Mouse (Mus musculus) MEL (cell line): Measurements from ENCODE around the gene Cntnap2. TPM values are rescaled to one million over a fixed set of nuclear protein-coding genes. Genes with fewer than 3 reads are reported as not detected.

Source experiments
- DNase-seq: peaks from one replicate; pipeline ENCODE4 v3.0.0; 2011; ENCODE audit warnings: low read depth, low spot score
- H3K27ac ChIP-seq: 2 replicates; pipeline ENCODE4 v1.5.1; 2012; ENCODE audit warnings: low read depth, mild to moderate bottlenecking, control low read depth, low read length, moderate library complexity; ENCODE audit not compliant: control insufficient read depth
- H3K27me3 ChIP-seq, 2 experiments: fragments of 150-350 bp in 1 of 2; sonication (generic) in 1 of 2; 2 replicates each; pipeline ENCODE4 v1.6.1; 2012; ENCODE audit warnings: low read length in 2 of 2, mild to moderate bottlenecking in 2 of 2, improper control_type of control experiment in 1 of 2, moderate library complexity in 1 of 2; ENCODE audit not compliant: insufficient read depth in 2 of 2, control insufficient read depth in 1 of 2
- H3K36me3 ChIP-seq, 2 experiments: 2 replicates each; pipeline ENCODE4 v1.6.1; 2012 to 2014; ENCODE audit warnings: low read length in 2 of 2, improper control_type of control experiment in 1 of 2, inconsistent platforms in 1 of 2, mild to moderate bottlenecking in 1 of 2; ENCODE audit not compliant: insufficient read depth in 2 of 2, control insufficient read depth in 1 of 2
- H3K4me1 ChIP-seq, 2 experiments: fragments of 150-350 bp in 1 of 2; sonication (generic) in 1 of 2; 2 replicates each; pipeline ENCODE4 v1.6.1; 2012; ENCODE audit warnings: low read length in 2 of 2, improper control_type of control experiment in 1 of 2, mild to moderate bottlenecking in 1 of 2; ENCODE audit not compliant: insufficient read depth in 2 of 2, control insufficient read depth in 1 of 2
- H3K4me3 ChIP-seq, 2 experiments: fragments of 150-350 bp in 1 of 2; sonication (generic) in 1 of 2; 2 replicates each; pipeline ENCODE4 v1.5.1; 2012; ENCODE audit warnings: low read depth in 2 of 2, low read length in 2 of 2, mild to moderate bottlenecking in 2 of 2, moderate library complexity in 2 of 2, control low read depth in 1 of 2, improper control_type of control experiment in 1 of 2; ENCODE audit not compliant: control insufficient read depth in 1 of 2, insufficient read depth in 1 of 2
- H3K79me2 ChIP-seq: 2 replicates; pipeline ENCODE4 v1.6.1; 2012; ENCODE audit warnings: mild to moderate bottlenecking, low read length, moderate library complexity; ENCODE audit not compliant: control insufficient read depth, poor library complexity, insufficient read depth
- H3K9ac ChIP-seq: 2 replicates; pipeline ENCODE4 v1.6.1; 2012; ENCODE audit warnings: low read depth, mild to moderate bottlenecking, control low read depth, low read length, moderate library complexity; ENCODE audit not compliant: control insufficient read depth, poor library complexity, severe bottlenecking
- H3K9me3 ChIP-seq: fragments of 150-350 bp; sonication (generic); replicated peaks from 2 replicates; pipeline ENCODE4 v1.6.1; 2012; ENCODE audit warnings: mild to moderate bottlenecking, low read length, improper control_type of control experiment, moderate library complexity; ENCODE audit not compliant: insufficient read depth
- CHD2 ChIP-seq: IDR thresholded peaks from 2 replicates; pipeline ENCODE4 v1.6.1; 2011; ENCODE audit warnings: low read length, improper control_type of control experiment
- CTCF ChIP-seq, 3 experiments: IDR thresholded peaks in 2 of 3; conservative IDR thresholded peaks in 1 of 3; 2 replicates each; pipeline ENCODE4 v1.5.1; 2011 to 2012; ENCODE audit warnings: low read length in 3 of 3, low read depth in 2 of 3, mild to moderate bottlenecking in 2 of 3, improper control_type of control experiment in 1 of 3, inconsistent platforms in 1 of 3, mixed read lengths in 1 of 3, moderate library complexity in 1 of 3; ENCODE audit not compliant: control insufficient read depth in 1 of 3, insufficient read depth in 1 of 3, poor library complexity in 1 of 3, severe bottlenecking in 1 of 3
- E2F4 ChIP-seq: IDR thresholded peaks from 2 replicates; pipeline ENCODE4 v1.6.1; 2011; ENCODE audit warnings: low read depth, low read length, improper control_type of control experiment, borderline replicate concordance
- ETS1 ChIP-seq: IDR thresholded peaks from 2 replicates; pipeline ENCODE4 v1.6.1; 2012; ENCODE audit warnings: low read depth, mild to moderate bottlenecking, inconsistent platforms, low read length, improper control_type of control experiment, moderate library complexity
- JUND ChIP-seq: IDR thresholded peaks from 2 replicates; pipeline ENCODE4 v1.6.1; 2011; ENCODE audit warnings: low read depth, mild to moderate bottlenecking, improper control_type of control experiment, low read length
- KAT2A ChIP-seq: conservative IDR thresholded peaks from 2 replicates; pipeline ENCODE4 v1.6.1; 2012; ENCODE audit warnings: low read depth, low read length, improper control_type of control experiment, inconsistent platforms
- MAFK ChIP-seq: IDR thresholded peaks from 2 replicates; pipeline ENCODE4 v1.6.1; 2011; ENCODE audit warnings: low read depth, mild to moderate bottlenecking, low read length, improper control_type of control experiment, borderline replicate concordance
- MAX ChIP-seq: IDR thresholded peaks from 2 replicates; pipeline ENCODE4 v1.6.1; 2011; ENCODE audit warnings: low read length, improper control_type of control experiment
- MXI1 ChIP-seq: IDR thresholded peaks from 2 replicates; pipeline ENCODE4 v1.6.1; 2011; ENCODE audit warnings: mild to moderate bottlenecking, low read depth, low read length, improper control_type of control experiment
- MYB ChIP-seq: IDR thresholded peaks from 2 replicates; pipeline ENCODE4 v1.6.1; 2011; ENCODE audit warnings: mild to moderate bottlenecking, low read depth, low read length, improper control_type of control experiment
- MYC ChIP-seq: IDR thresholded peaks from 2 replicates; pipeline ENCODE4 v1.6.1; 2011; ENCODE audit warnings: low read depth, mild to moderate bottlenecking, low read length, improper control_type of control experiment, moderate library complexity
- NELFE ChIP-seq: IDR thresholded peaks from 2 replicates; pipeline ENCODE4 v1.6.1; 2011; ENCODE audit warnings: low read depth, low read length, improper control_type of control experiment
- POLR2AphosphoS2 ChIP-seq: IDR thresholded peaks from 2 replicates; pipeline ENCODE4 v1.6.1; 2011; ENCODE audit warnings: low read length, improper control_type of control experiment
- SIN3A ChIP-seq: IDR thresholded peaks from 2 replicates; pipeline ENCODE4 v1.6.1; 2012; ENCODE audit warnings: low read length, improper control_type of control experiment, inconsistent platforms
- USF1 ChIP-seq: IDR thresholded peaks from 2 replicates; pipeline ENCODE4 v1.6.1; 2014; ENCODE audit warnings: low read depth, mild to moderate bottlenecking, inconsistent platforms, low read length, improper control_type of control experiment, moderate library complexity
- USF2 ChIP-seq, 2 experiments: IDR thresholded peaks; 2 replicates each; pipeline ENCODE4 v1.6.1; 2011 to 2012; ENCODE audit warnings: improper control_type of control experiment in 2 of 2, low read length in 2 of 2, borderline replicate concordance in 1 of 2, inconsistent platforms in 1 of 2, low read depth in 1 of 2, mild to moderate bottlenecking in 1 of 2; ENCODE audit not compliant: insufficient read depth in 1 of 2
- ZC3H11A ChIP-seq: IDR thresholded peaks from 2 replicates; pipeline ENCODE4 v1.6.1; 2012; ENCODE audit warnings: low read depth, mild to moderate bottlenecking, inconsistent platforms, low read length, improper control_type of control experiment
- ZKSCAN1 ChIP-seq: IDR thresholded peaks from 2 replicates; pipeline ENCODE4 v1.6.1; 2012; ENCODE audit warnings: low read depth, mild to moderate bottlenecking, inconsistent platforms, low read length, improper control_type of control experiment, moderate library complexity
- ZMIZ1 ChIP-seq: IDR thresholded peaks from 2 replicates; pipeline ENCODE4 v1.6.1; 2012; ENCODE audit warnings: low read depth, mild to moderate bottlenecking, inconsistent platforms, low read length, improper control_type of control experiment, moderate library complexity
- polyA plus RNA-seq, 2 experiments: library from polyadenylated mRNA; stranded (reverse) in 1 of 2; unstranded in 1 of 2; fragments of >175 nt in 1 of 2; fragments of >200 nt in 1 of 2; gene quantifications; 2 replicates each; pipeline versions ENCODE4 v1.2.1 to v1.2.4; 2012; ENCODE audit warnings: low replicate concordance in 2 of 2, low read depth in 1 of 2; ENCODE audit not compliant: insufficient read length in 2 of 2, insufficient read depth in 1 of 2, missing spikeins in 1 of 2
- total RNA-seq: library from RNA; depleted of rRNA; stranded (reverse); fragments of 300-350 nt; gene quantifications from 2 replicates; pipeline ENCODE4 v1.2.3, GENCODE M21; 2012

The Cntnap2 gene
- total and polyA plus RNA-seq, 3 experiments: 0.01 TPM; not detected in 2

GRCm38 (mm10) chr6:45039454-45039853 lies 19.7 kb upstream of the Cntnap2 start:
- Histone ChIP-seq H3K9me3 (no peaks in the 10 kb centered on the region), H3K4me1 (no peaks in the 10 kb centered on the region), H3K27ac (no peak overlapping the region), H3K36me3 (no peaks in the 10 kb centered on the region), H3K27me3 (no peaks in the 10 kb centered on the region), H3K4me3 (no peak overlapping the region), H3K9ac (no peak overlapping the region), H3K79me2 (no peaks in the 10 kb centered on the region)
- no peak for DNase-seq
- no peak for TF ChIP-seq CHD2
- TF ChIP-seq MAX: no peak
- TF ChIP-seq MYC: no peak
- TF ChIP-seq ZC3H11A: no peak
- TF ChIP-seq POLR2AphosphoS2: no peak
- TF ChIP-seq USF2 (IDR thresholded peaks at IDR 0.05; ENCODE audit: borderline replicate concordance in 1 of 2, insufficient read depth in 1 of 2, low read depth in 1 of 2, low read length in 2 of 2): no peak
- TF ChIP-seq SIN3A: no peak
- no peak for TF ChIP-seq JUND
- no peak for TF ChIP-seq ZMIZ1
- TF ChIP-seq USF1: no peak
- no peak for TF ChIP-seq CTCF (IDR thresholded peaks at IDR 0.05 in 2 of 3, conservative IDR thresholded peaks at IDR 0.05 in 1 of 3; ENCODE audit: control insufficient read depth in 1 of 3, insufficient read depth in 1 of 3, low read depth in 2 of 3, low read length in 3 of 3, poor library complexity in 1 of 3, severe bottlenecking in 1 of 3)
- TF ChIP-seq MXI1: no peak
- TF ChIP-seq KAT2A: no peak
- TF ChIP-seq ETS1: no peak
- no peak for TF ChIP-seq MYB

DNA sequence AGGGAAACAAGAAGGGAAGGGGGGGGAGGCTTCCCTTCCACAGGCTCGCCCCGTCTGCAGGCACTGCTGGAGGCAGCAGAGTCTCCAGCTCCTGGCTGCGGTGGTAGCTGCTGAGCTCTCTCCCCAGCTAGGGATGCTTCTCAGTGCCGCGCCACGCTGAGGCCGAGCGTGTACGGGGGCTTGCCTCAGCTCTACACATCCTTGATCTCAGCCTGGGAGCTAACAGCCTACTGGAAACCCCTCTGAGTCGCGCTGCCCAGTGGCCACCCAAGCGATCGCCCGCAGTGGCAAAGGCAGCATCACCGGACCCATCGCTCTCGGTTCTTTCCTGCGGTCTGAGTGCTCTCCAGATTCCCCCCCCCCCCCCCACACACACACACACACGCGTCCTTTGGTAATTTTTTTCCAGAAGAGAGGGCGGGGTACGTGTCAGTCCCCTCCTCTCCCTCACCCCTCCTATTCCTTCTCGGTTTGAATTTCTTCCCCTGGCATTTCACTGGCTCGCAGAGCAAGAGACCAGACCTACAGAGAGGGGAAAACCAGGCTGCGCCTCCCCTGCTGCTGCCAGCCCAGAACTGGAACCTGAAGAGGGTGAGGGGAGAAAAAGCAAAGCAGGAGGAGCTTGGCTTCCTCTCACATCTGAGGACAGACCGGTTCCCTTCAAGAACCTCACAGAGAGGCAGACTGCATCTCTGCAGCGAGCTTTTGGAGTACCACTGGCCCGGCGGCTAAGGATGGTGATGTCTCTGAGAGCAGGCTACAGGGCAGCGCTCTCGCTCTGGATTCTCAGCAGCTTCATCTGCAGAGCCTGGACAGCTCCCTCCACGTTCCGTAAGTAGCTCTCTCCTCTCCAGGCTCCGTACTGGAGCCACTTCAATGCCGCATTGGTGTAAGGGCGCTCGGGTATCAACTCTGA lies 657 bp downstream of the Cntnap2 start:
- no peak for DNase-seq

More for the DNA sequence above, 657 bp downstream of the Cntnap2 start:
- TF ChIP-seq JUND (no peak), MYC (no peak), E2F4 (no peak), NELFE (no peak), MAFK (no peak), ZKSCAN1 (no peak), ZMIZ1 (no peak)
- Histone ChIP-seq H3K36me3 (no peaks in the 10 kb centered on the region), H3K9me3 (no peaks in the 10 kb centered on the region), H3K9ac (no peak overlapping the region), H3K27ac (no peak overlapping the region), H3K4me1 (no peaks in the 10 kb centered on the region), H3K27me3 (no peaks in the 10 kb centered on the region), H3K79me2 (no peaks in the 10 kb centered on the region), H3K4me3 (no peak overlapping the region)
